Mouse (Mus musculus) thymus, adult 2 months (tissue): Measurements from ENCODE around the gene Ankrd12.

Source experiments
- CTCF ChIP-seq: fragments of 200-500 bp; IDR thresholded peaks from 2 replicates; pipeline ENCODE4 v1.5.1; 2012; ENCODE audit warnings: mild to moderate bottlenecking, control low read depth, low read length, moderate library complexity, borderline replicate concordance; ENCODE audit not compliant: control insufficient read depth, poor library complexity, insufficient read depth; ENCODE audit errors: extremely low read depth
- POLR2A ChIP-seq: fragments of 200-500 bp; IDR thresholded peaks from 2 replicates; pipeline ENCODE4 v1.6.1; 2012; ENCODE audit warnings: mild to moderate bottlenecking, low read length, control low read depth, moderate library complexity; ENCODE audit not compliant: control insufficient read depth, poor library complexity, insufficient read depth; ENCODE audit errors: extremely low read depth

DNA sequence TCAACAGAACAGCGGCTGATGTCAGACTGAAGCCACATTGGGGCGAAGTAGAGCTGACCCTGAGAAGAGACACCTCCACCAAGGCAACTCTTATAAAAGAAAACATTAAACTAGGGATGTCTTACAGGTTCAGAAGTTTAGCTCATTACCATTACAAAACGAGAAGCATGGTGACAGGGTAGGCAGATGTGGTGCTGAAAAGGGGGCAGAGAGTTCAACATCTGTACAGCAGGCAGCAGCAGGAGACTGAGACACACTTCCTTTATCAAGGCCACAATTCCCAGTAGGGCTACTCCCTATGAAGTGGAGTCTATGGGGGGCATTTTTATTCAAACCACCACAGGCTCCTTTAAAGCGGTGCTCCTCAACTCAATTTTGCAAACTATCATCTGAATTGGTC, 31.3 kb upstream of the Ankrd12 start:
- TF ChIP-seq CTCF, result no peak
- TF ChIP-seq POLR2A, result no peak
